Mouse (Mus musculus): Measurements from ENCODE around the gene Plxnd1.

The Plxnd1 gene

GRCm38 (mm10) chr6:115956418-115956921 is 38.3 kb downstream of the Plxnd1 start:
- DNase-seq = no peak

- DNase-seq = no peak
Observed at GRCm38 (mm10) chr6:115955664-115956063, 39.1 kb downstream of the Plxnd1 start.

GRCm38 (mm10) chr6:115955169-115955568 is 39.6 kb downstream of the Plxnd1 start:
- DNase-seq = no peak

GRCm38 (mm10) chr6:115954506-115955074 is 40.2 kb downstream of the Plxnd1 start:
- DNase-seq = peak in 1 of 2 experiments; percentile 39

- DNase-seq = no peak
Observed at GRCm38 (mm10) chr6:115946389-115946788, 48.4 kb downstream of the Plxnd1 start.

GRCm38 (mm10) chr6:115945633-115946032 is 49.2 kb downstream of the Plxnd1 start:
- DNase-seq = no peak

GRCm38 (mm10) chr6:115944638-115945037 is 50.2 kb downstream of the Plxnd1 start, which contains the start of gene H1foo:
H1foo (plus strand) TSS chr6:115944938.
- DNase-seq = no peak

- DNase-seq = no peak
Observed at GRCm38 (mm10) chr6:115943498-115944427, 51.0 kb downstream of the Plxnd1 start.

- peak in 1 of 2 experiments; percentile 41 for DNase-seq
Observed at GRCm38 (mm10) chr6:115941128-115941527, 53.7 kb downstream of the Plxnd1 start.

GRCm38 (mm10) chr6:115940603-115941002 is 54.2 kb downstream of the Plxnd1 start:
- peak; percentile 54 to 57 for DNase-seq

GRCm38 (mm10) chr6:115938798-115939197 is 56.0 kb downstream of the Plxnd1 start:
- DNase-seq = no peak

GRCm38 (mm10) chr6:115938011-115938410 is 56.8 kb downstream of the Plxnd1 start:
- DNase-seq = no peak

GRCm38 (mm10) chr6:115935544-115935943 is 59.3 kb downstream of the Plxnd1 start:
- DNase-seq = no peak

GRCm38 (mm10) chr6:115932391-115932790 is 62.4 kb downstream of the Plxnd1 start:
- no peak for DNase-seq

GRCm38 (mm10) chr6:115931639-115932038 is 63.2 kb downstream of the Plxnd1 start, which contains the start of gene Rho:
Rho (plus strand) TSS chr6:115931748.
- DNase-seq = no peak

GRCm38 (mm10) chr6:115930018-115930417 is 64.8 kb downstream of the Plxnd1 start:
- no peak for DNase-seq

- no peak for DNase-seq
Observed at GRCm38 (mm10) chr6:115927292-115928242, 67.2 kb downstream of the Plxnd1 start.

- no peak for DNase-seq
Observed at GRCm38 (mm10) chr6:115926416-115926815, 68.4 kb downstream of the Plxnd1 start.

GRCm38 (mm10) chr6:115924829-115925228 is 70.0 kb downstream of the Plxnd1 start:
- DNase-seq = peak in 1 of 2 experiments; percentile 31

GRCm38 (mm10) chr6:115919876-115920275 is 74.9 kb downstream of the Plxnd1 start:
- peak in 1 of 2 experiments; percentile 37 for DNase-seq

- DNase-seq = no peak
Observed at GRCm38 (mm10) chr6:115918615-115919014, 76.2 kb downstream of the Plxnd1 start.

GRCm38 (mm10) chr6:115916611-115917010 is 78.2 kb downstream of the Plxnd1 start:
- no peak for DNase-seq

All from kidney, postnatal 36 days (tissue).